9 mouse cellular contexts compared by ENCODE assay signal in the genomic region with DNA sequence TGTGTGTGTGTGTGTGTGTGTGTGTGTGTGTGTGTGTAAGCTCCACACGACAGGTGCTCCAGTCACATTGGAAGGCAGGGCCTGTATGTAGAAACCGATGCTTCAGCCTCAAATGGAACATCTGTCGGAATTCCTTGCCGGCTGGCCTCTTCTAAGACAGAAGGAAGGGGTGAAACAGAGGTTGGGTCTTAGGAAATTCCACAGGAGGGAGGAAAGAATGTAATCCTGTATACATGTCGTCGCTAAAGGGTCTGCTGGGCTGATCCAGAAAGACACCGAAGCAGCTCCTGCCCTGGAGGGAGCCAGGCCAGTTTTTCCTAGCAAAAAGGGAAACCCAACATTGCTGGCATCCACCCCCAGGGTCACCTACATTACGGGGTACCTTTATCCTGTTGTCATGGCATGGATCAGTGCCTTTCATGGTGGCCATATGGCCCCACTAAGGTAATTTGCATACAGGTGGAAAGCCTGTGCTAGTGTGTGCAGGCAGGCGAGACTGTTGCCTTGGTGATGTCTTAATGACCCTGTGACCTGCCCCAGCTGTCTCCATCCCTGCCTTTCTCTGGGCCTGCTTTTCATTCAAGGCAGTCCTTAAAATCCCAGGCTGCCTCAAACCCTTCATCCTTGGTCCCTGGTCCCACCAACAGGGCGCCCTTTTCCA. TPM values are rescaled to one million over a fixed set of nuclear protein-coding genes. Genes with fewer than 3 reads are reported as not detected.
DNase-seq lines count a peak whose midpoint lies in the region; ATAC-seq and TF ChIP-seq lines count a peak whose summit lies in the region.
"Had no signal": no experiment of that assay in that cellular context is flagged by ENCODE, and none has a peak within 500 bp of the region (broad histone marks: within the 10 kb centered on the region; RNA-seq: fewer than 3 reads in every experiment).

No protein-coding gene starts in this region.

- ATAC-seq in liver, embryonic 11.5 days (replicated peaks; ENCODE audit: low FRiP score) = no peak
- ATAC-seq in forebrain, postnatal 0 days = peak; percentile 28; the same call in 1 of the 2 replicates
- ATAC-seq in limb, embryonic 11.5 days (ENCODE audit: insufficient number of reproducible peaks, low FRiP score, low TSS enrichment, low read depth) = no peak
- ATAC-seq in neural tube, embryonic 14.5 days (ENCODE audit: low read depth) = peak; percentile 61
- ATAC-seq in inflammation-experienced regulatory T-cells, adult 6 months = no peak

- H3K27me3 ChIP-seq in liver, embryonic 11.5 days (replicated peaks; ENCODE audit: control insufficient read depth, insufficient read depth, low read length) = no peaks in the 10 kb centered on the region; the same call in 1 of the 2 replicates
- no peaks in the 10 kb centered on the region for H3K27me3 ChIP-seq in forebrain, postnatal 0 days (ENCODE audit: insufficient read depth, low read length)
- no peaks in the 10 kb centered on the region for H3K27me3 ChIP-seq in limb, embryonic 11.5 days (ENCODE audit: control insufficient read depth, insufficient read depth, low read length)
- H3K27me3 ChIP-seq in neural tube, embryonic 14.5 days (ENCODE audit: control insufficient read depth, insufficient read depth, low read length) = no peaks in the 10 kb centered on the region

- peaks cover 18% of the 10 kb centered on the region for H3K36me3 ChIP-seq in liver, embryonic 11.5 days (ENCODE audit: control insufficient read depth, insufficient read depth, low read length)
- H3K36me3 ChIP-seq in forebrain, postnatal 0 days (ENCODE audit: insufficient read depth) = peaks cover 19% of the 10 kb centered on the region
- peaks cover 5% of the 10 kb centered on the region for H3K36me3 ChIP-seq in limb, embryonic 11.5 days (ENCODE audit: control insufficient read depth, insufficient read depth, low read length)
- H3K36me3 ChIP-seq in neural tube, embryonic 14.5 days (ENCODE audit: control insufficient read depth, insufficient read depth, low read length) = 0 out of 2 replicates have a peak, but pooled peaks cover 3% of the 10 kb centered on the region

- DNase-seq in liver, embryonic 11.5 days (ENCODE audit: low spot score) = no peak
- no peak for DNase-seq in liver
- peak; percentile 26 for DNase-seq in forebrain, postnatal 0 days
- peak; percentile 48 for DNase-seq in limb, embryonic 11.5 days (ENCODE audit: low spot score)
- no peak for DNase-seq in layer of hippocampus, adult 2 months (ENCODE audit: low spot score in 2 of 2)
- no peak for DNase-seq in left cerebral cortex, postnatal 14 days (ENCODE audit: low spot score in 2 of 2)

- WGBS in liver, embryonic 11.5 days = 58% methylated on average over 10 of the region's 10 CpGs
- WGBS in forebrain, postnatal 0 days = 17% methylated on average over 10 of the region's 10 CpGs
- WGBS in limb, embryonic 11.5 days = 36% methylated on average over 10 of the region's 10 CpGs
- WGBS in neural tube, embryonic 14.5 days = 9% methylated on average over 10 of the region's 10 CpGs

- no peaks in the 10 kb centered on the region for H3K9me3 ChIP-seq in liver, embryonic 11.5 days (ENCODE audit: control insufficient read depth, low read length)
- H3K9me3 ChIP-seq in forebrain, postnatal 0 days (ENCODE audit: low read length) = no peaks in the 10 kb centered on the region
- H3K9me3 ChIP-seq in limb, embryonic 11.5 days (ENCODE audit: control insufficient read depth, low read length) = no peaks in the 10 kb centered on the region
- H3K9me3 ChIP-seq in neural tube, embryonic 14.5 days (ENCODE audit: control insufficient read depth, low read length) = no peaks in the 10 kb centered on the region

- H3K9ac ChIP-seq in liver, embryonic 11.5 days (ENCODE audit: low read depth, low read length) = 0 out of 2 replicates have a peak overlapping the region, but pooled peaks have one; percentile 32
- no peak overlapping the region for H3K9ac ChIP-seq in forebrain, postnatal 0 days
- H3K9ac ChIP-seq in limb, embryonic 11.5 days (ENCODE audit: low read length) = no peak overlapping the region
- no peak overlapping the region for H3K9ac ChIP-seq in neural tube, embryonic 14.5 days (replicated peaks; ENCODE audit: low read depth, low read length)

- TF ChIP-seq CTCF in forebrain, postnatal 0 days (IDR thresholded peaks at IDR 0.05; ENCODE audit: low read depth) = no peak
- no peak for TF ChIP-seq CTCF in layer of hippocampus, adult 2 months (conservative IDR thresholded peaks at IDR 0.05)

- peak overlapping the region; percentile 82 for H3K4me2 ChIP-seq in liver, embryonic 11.5 days
- H3K4me2 ChIP-seq in forebrain, postnatal 0 days (ENCODE audit: low read depth) = no peak overlapping the region
- H3K4me2 ChIP-seq in limb, embryonic 11.5 days (ENCODE audit: low read depth, severe bottlenecking) = no peak overlapping the region
- H3K4me2 ChIP-seq in neural tube, embryonic 14.5 days (ENCODE audit: low read depth, low read length) = no peak overlapping the region

- no peak overlapping the region for H3K4me3 ChIP-seq in liver, embryonic 11.5 days (ENCODE audit: low read depth, low read length)
- H3K4me3 ChIP-seq in forebrain, postnatal 0 days (ENCODE audit: low read depth, low read length) = no peak overlapping the region
- no peak overlapping the region for H3K4me3 ChIP-seq in limb, embryonic 11.5 days (ENCODE audit: low read depth, low read length)
- H3K4me3 ChIP-seq in neural tube, embryonic 14.5 days (ENCODE audit: low read depth, low read length) = no peak overlapping the region
- no peak overlapping the region for H3K4me3 ChIP-seq in layer of hippocampus, adult 2 months
- H3K4me3 ChIP-seq: heart, adult 2 months had no signal

- H3K4me1 ChIP-seq in liver, embryonic 11.5 days (replicated peaks; ENCODE audit: control insufficient read depth, insufficient read depth, low read length) = peaks cover 41% of the 10 kb centered on the region
- 0 out of 2 replicates have a peak, but pooled peaks cover 15% of the 10 kb centered on the region for H3K4me1 ChIP-seq in forebrain, postnatal 0 days (ENCODE audit: insufficient read depth)
- peaks cover 23% of the 10 kb centered on the region for H3K4me1 ChIP-seq in limb, embryonic 11.5 days (ENCODE audit: control insufficient read depth, insufficient read depth, low read length)
- no peaks in the 10 kb centered on the region for H3K4me1 ChIP-seq in neural tube, embryonic 14.5 days (ENCODE audit: control insufficient read depth, insufficient read depth, low read length)

- intact Hi-C loops in left cerebral cortex, postnatal 14 days (cut with DNase I) = no loop called here

- peak overlapping the region; percentile 54; the same call in 1 of the 2 replicates for H3K27ac ChIP-seq in liver, embryonic 11.5 days (ENCODE audit: low read depth, low read length)
- no peak overlapping the region; the same call in 1 of the 2 replicates for H3K27ac ChIP-seq in forebrain, postnatal 0 days (ENCODE audit: low read depth, low read length)
- H3K27ac ChIP-seq in limb, embryonic 11.5 days (replicated peaks; ENCODE audit: low read depth, low read length) = no peak overlapping the region
- H3K27ac ChIP-seq in neural tube, embryonic 14.5 days (ENCODE audit: low read depth, low read length) = peak overlapping the region; percentile 70; the same call in 1 of the 2 replicates
- no peak overlapping the region for H3K27ac ChIP-seq in layer of hippocampus, adult 2 months
- H3K27ac ChIP-seq: heart, adult 2 months had no signal

RNA-seq across cellular contexts. Expression of gene Spef1, which starts 3.4 kb away (rescaled TPM):
- 1.3 and 1.5 TPM in 2 replicates for polyA plus RNA-seq in liver, embryonic 11.5 days (2014; fragmentation: Nextera tagmentation; extraction: Ambion mirVana)
- 19.6 and 26.2 TPM in 2 replicates for total RNA-seq in forebrain, postnatal 0 days (2014; rRNA removed)
- 7.7 and 9.7 TPM in 2 replicates for polyA plus RNA-seq in forebrain, postnatal 0 days (2015; fragmentation: Nextera tagmentation; extraction: Ambion mirVana)
- polyA plus RNA-seq in limb, embryonic 11.5 days (2014; fragmentation: Nextera tagmentation; extraction: Ambion mirVana) = 3.7 and 5.2 TPM in 2 replicates
- 9.2 and 9.4 TPM in 2 replicates for polyA plus RNA-seq in neural tube, embryonic 14.5 days (2014; fragmentation: Nextera tagmentation; extraction: Ambion mirVana)
- 1 to 10 TPM; 8.5 to 8.9 TPM for total RNA-seq in layer of hippocampus, adult 2 months (2021)
- total RNA-seq in left cerebral cortex, postnatal 14 days (2021) = 10 to 100 TPM; 13.4 to 14.0 TPM
- polyA plus RNA-seq in inflammation-experienced regulatory T-cells, adult 6 months (2017; shearing (Covaris generic)) = under 1 TPM in 2 of 3 experiments, not detected in 1; 0.47 to 0.54 TPM

RNA-seq across cellular contexts. Expression of gene Cdc25b, which starts 3.7 kb away (rescaled TPM):
- polyA plus RNA-seq in liver, embryonic 11.5 days (2014; fragmentation: Nextera tagmentation; extraction: Ambion mirVana) = 76.4 and 85.4 TPM in 2 replicates
- total RNA-seq in forebrain, postnatal 0 days (2014; rRNA removed) = 10.6 and 11.7 TPM in 2 replicates
- 12.4 and 15.2 TPM in 2 replicates for polyA plus RNA-seq in forebrain, postnatal 0 days (2015; fragmentation: Nextera tagmentation; extraction: Ambion mirVana)
- polyA plus RNA-seq in limb, embryonic 11.5 days (2014; fragmentation: Nextera tagmentation; extraction: Ambion mirVana) = 48.7 and 49.6 TPM in 2 replicates
- 21.9 and 24.7 TPM in 2 replicates for polyA plus RNA-seq in neural tube, embryonic 14.5 days (2014; fragmentation: Nextera tagmentation; extraction: Ambion mirVana)
- 10 to 100 TPM; 23.4 to 25.5 TPM for total RNA-seq in layer of hippocampus, adult 2 months (2021)
- 10 to 100 TPM; 11.9 to 15.4 TPM for total RNA-seq in left cerebral cortex, postnatal 14 days (2021)
- polyA plus RNA-seq in inflammation-experienced regulatory T-cells, adult 6 months (2017; shearing (Covaris generic)) = 100 to 1,000 TPM in 1 of 3 experiments, 10 to 100 TPM in 2; 55.5 to 163 (median 71.5) TPM

RNA-seq across cellular contexts. Expression of gene Cenpb, which starts 10.6 kb away (rescaled TPM):
- polyA plus RNA-seq in liver, embryonic 11.5 days (2014; fragmentation: Nextera tagmentation; extraction: Ambion mirVana) = 3.8 and 4.9 TPM in 2 replicates
- 113 and 120 TPM in 2 replicates for total RNA-seq in forebrain, postnatal 0 days (2014; rRNA removed)
- 13.0 and 17.9 TPM in 2 replicates for polyA plus RNA-seq in forebrain, postnatal 0 days (2015; fragmentation: Nextera tagmentation; extraction: Ambion mirVana)
- polyA plus RNA-seq in limb, embryonic 11.5 days (2014; fragmentation: Nextera tagmentation; extraction: Ambion mirVana) = 6.8 and 8.5 TPM in 2 replicates
- polyA plus RNA-seq in neural tube, embryonic 14.5 days (2014; fragmentation: Nextera tagmentation; extraction: Ambion mirVana) = 7.0 and 10.5 TPM in 2 replicates
- 10 to 100 TPM; 72.3 to 78.8 TPM for total RNA-seq in layer of hippocampus, adult 2 months (2021)
- total RNA-seq in left cerebral cortex, postnatal 14 days (2021) = 10 to 100 TPM; 89.7 to 97.4 TPM
- 1 to 10 TPM; 2.4 to 3.1 (median 2.7) TPM for polyA plus RNA-seq in inflammation-experienced regulatory T-cells, adult 6 months (2017; shearing (Covaris generic))

RNA-seq across cellular contexts. Expression of gene Ap5s1, which starts 16.4 kb away (rescaled TPM):
- 18.1 and 19.2 TPM in 2 replicates for polyA plus RNA-seq in liver, embryonic 11.5 days (2014; fragmentation: Nextera tagmentation; extraction: Ambion mirVana)
- 37.4 and 40.7 TPM in 2 replicates for total RNA-seq in forebrain, postnatal 0 days (2014; rRNA removed)
- polyA plus RNA-seq in forebrain, postnatal 0 days (2015; fragmentation: Nextera tagmentation; extraction: Ambion mirVana) = 36.1 and 36.8 TPM in 2 replicates
- 25.3 and 27.3 TPM in 2 replicates for polyA plus RNA-seq in limb, embryonic 11.5 days (2014; fragmentation: Nextera tagmentation; extraction: Ambion mirVana)
- 39.4 and 39.5 TPM in 2 replicates for polyA plus RNA-seq in neural tube, embryonic 14.5 days (2014; fragmentation: Nextera tagmentation; extraction: Ambion mirVana)
- 10 to 100 TPM; 20.9 to 26.0 TPM for total RNA-seq in layer of hippocampus, adult 2 months (2021)
- 10 to 100 TPM; 23.9 to 26.3 TPM for total RNA-seq in left cerebral cortex, postnatal 14 days (2021)
- polyA plus RNA-seq in inflammation-experienced regulatory T-cells, adult 6 months (2017; shearing (Covaris generic)) = 10 to 100 TPM; 13.4 to 25.1 (median 20.9) TPM

RNA-seq across cellular contexts. Expression of gene 1700037H04Rik, which starts 30.6 kb away (rescaled TPM):
- 130 TPM in 2 replicates for polyA plus RNA-seq in liver, embryonic 11.5 days (2014; fragmentation: Nextera tagmentation; extraction: Ambion mirVana)
- 47.2 and 95.0 TPM in 2 replicates for total RNA-seq in forebrain, postnatal 0 days (2014; rRNA removed)
- polyA plus RNA-seq in forebrain, postnatal 0 days (2015; fragmentation: Nextera tagmentation; extraction: Ambion mirVana) = 94.0 and 96.2 TPM in 2 replicates
- 78.0 and 78.9 TPM in 2 replicates for polyA plus RNA-seq in limb, embryonic 11.5 days (2014; fragmentation: Nextera tagmentation; extraction: Ambion mirVana)
- polyA plus RNA-seq in neural tube, embryonic 14.5 days (2014; fragmentation: Nextera tagmentation; extraction: Ambion mirVana) = 86.9 and 90.0 TPM in 2 replicates
- total RNA-seq in layer of hippocampus, adult 2 months (2021) = 10 to 100 TPM; 46.0 to 46.7 TPM
- 10 to 100 TPM; 74.6 to 83.3 TPM for total RNA-seq in left cerebral cortex, postnatal 14 days (2021)
- 10 to 100 TPM; 36.5 to 54.8 (median 46.3) TPM for polyA plus RNA-seq in inflammation-experienced regulatory T-cells, adult 6 months (2017; shearing (Covaris generic))

Comparison
In these comparisons a context has a peak if more than half of its experiments do, and no peak if none do; other contexts are left out.
1. ATAC-seq: peak in forebrain, postnatal 0 days (single experiment) and neural tube, embryonic 14.5 days (single experiment); none in liver, embryonic 11.5 days (single experiment), limb, embryonic 11.5 days (single experiment) and inflammation-experienced regulatory T-cells, adult 6 months (single experiment).
2. DNase-seq: peak in forebrain, postnatal 0 days (single experiment) and limb, embryonic 11.5 days (single experiment); none in liver, embryonic 11.5 days (single experiment), liver (single experiment), layer of hippocampus, adult 2 months (0 of 2) and left cerebral cortex, postnatal 14 days (0 of 2).
3. H3K27ac ChIP-seq: peak in liver, embryonic 11.5 days (single experiment) and neural tube, embryonic 14.5 days (single experiment); none in forebrain, postnatal 0 days (single experiment), limb, embryonic 11.5 days (single experiment) and layer of hippocampus, adult 2 months (single experiment).